Mouse (Mus musculus) kidney, adult 9 months (tissue): ENCODE results near the gene Pard3.

Experiments
- DNase-seq: peaks from one replicate; pipeline ENCODE4 v3.0.0; 2022

Gene Pard3

GRCm38 (mm10) chr8:127251476-127251875, 187.8 kb downstream of the Pard3 start:
- DNase-seq = peak; percentile 72

- peak; percentile 33 for DNase-seq
These were observed 188.3 kb downstream of the Pard3 start for GRCm38 (mm10) chr8:127251985-127252384.

DNA sequence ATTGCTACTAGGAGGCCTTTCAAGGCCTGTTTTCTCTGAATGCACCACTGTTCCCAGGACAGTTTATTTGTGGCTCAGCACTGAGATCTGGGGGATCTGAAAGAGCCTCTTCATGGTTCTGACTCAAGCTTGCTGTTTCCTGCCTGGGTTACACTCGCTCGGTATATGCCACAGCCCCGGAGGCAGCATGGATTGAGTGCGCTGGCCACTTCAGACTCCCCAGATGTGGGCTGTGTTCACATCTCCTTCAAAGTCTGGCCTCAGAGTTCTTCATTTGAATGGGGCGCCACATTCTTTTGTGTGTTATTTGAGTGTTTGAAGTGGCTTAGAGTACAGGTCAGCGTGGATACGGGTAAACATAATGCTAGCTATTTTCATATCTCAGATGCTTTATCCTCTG, 190.9 kb downstream of the Pard3 start:
- DNase-seq = no peak

DNA sequence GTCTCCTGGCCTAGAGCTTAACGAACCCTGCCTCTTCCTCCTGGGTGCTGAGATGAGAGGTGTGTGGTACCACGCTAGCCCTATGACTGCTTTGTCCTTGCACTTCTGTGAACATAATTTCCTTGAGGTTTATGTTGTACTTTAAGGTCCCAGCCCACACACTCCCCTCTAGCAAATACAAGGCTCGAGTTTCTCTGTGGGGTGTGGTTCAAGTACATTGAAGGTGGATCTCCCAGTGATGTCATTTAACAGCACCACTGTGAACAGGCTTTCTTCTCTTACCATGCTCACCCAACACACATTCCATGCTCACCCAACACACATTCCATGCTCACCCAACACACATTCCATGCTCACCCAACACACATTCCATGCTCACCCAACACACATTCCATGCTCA, 193.4 kb downstream of the Pard3 start:
- DNase-seq = no peak

DNA sequence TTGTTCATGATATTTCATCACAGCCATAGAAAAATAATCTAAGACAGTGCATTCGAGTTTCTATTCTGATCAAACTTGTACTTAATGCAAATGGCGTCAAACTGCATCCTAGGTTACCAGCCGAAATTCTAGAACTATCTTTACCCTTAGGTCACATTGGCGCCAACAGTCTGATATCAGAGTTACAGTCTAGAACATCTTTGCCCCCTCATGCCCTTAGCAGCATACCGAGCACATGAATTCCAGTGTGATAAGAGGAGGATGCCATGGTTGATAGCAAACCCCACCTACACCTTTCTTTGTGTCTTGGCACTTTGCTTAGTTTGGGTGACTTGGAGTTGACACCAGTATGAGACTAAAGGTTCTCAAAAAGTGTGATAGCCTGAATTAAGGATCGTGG, 197.4 kb downstream of the Pard3 start:
- DNase-seq = no peak

GRCm38 (mm10) chr8:127262026-127262425, 198.3 kb downstream of the Pard3 start:
- peak; percentile 30 for DNase-seq

- no peak for DNase-seq
These were observed 198.7 kb downstream of the Pard3 start for GRCm38 (mm10) chr8:127262436-127262835.

DNA sequence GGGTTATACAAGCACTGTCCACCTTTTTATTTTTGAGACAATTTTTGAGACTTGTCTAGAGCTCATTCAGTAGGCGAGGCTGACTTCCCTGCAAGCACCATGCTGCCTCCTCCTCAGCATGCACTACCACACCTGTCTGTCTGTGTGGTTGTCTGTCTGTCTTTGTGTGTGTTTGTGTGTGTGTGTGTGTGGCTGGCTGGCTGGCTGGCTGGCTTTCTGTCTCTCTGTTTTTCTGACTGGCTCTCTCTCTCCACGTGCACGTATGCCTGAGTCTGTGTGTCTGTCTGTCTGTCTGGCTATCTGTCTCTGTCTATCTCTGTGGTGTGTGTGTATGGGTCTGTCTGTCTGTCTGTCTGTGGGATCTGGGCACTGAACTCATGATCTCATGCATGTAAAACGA, 199.2 kb downstream of the Pard3 start:
- no peak for DNase-seq

- no peak for DNase-seq
These were observed 199.8 kb downstream of the Pard3 start for GRCm38 (mm10) chr8:127263457-127263856.

GRCm38 (mm10) chr8:127264691-127265470, 201.2 kb downstream of the Pard3 start:
- no peak for DNase-seq

DNA sequence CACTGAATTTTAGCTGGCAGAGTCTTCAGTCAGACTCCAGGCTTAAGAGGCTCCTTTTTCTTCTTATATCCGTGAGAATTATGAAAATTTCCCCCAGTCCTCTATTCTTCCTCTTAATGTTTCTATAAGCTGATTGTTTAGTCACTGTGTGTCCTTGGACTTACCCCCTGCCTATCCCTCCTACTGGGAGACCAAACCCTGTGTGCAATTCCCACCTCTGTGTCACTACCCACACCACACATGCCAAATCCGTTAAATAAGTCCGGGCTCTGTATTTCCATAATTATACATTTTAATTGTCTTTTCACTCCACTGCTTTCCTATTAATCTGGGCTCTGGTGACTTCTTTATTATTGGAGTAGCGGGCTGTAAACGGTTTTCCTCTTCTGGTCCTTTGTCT, 203.1 kb downstream of the Pard3 start:
- no peak for DNase-seq

DNA sequence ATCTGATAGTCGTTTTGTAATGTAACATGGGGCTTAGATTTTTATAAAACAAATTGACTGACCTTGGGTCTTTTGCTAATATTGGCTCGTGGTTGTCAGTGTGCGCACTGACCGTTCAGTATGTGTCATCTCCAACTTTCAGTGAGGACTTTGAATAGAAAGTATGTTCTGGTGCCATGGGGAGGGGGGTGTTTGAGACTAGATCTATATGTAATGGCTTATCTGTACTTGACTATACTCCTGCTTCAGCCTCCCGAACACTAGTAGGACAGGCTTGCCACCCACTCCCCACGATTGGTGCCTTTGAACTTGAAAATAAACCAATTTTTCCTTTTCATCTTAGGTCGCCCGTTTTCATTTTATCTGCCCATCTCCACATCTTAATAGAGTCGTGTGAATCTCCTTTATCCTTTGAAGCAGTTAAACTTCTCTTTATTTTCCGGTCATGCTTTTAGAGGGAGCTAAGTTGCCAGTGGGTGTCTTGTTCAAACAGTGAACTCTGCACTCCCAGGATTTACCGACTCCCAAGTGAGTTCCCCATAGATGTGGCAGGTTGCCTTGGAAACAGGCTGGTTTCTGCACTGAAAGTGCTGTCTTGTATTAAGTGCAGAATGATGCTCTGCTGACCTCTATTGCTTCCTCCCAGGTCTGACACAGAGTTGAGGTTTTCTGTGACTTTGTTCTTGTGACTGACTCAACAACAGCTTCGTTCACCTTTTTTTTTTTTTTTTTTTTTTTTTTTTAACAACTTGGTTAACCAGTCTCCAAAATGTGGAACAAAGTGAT, 204.7 kb downstream of the Pard3 start:
- peak; percentile 44 for DNase-seq

GRCm38 (mm10) chr8:127269082-127269747, 205.5 kb downstream of the Pard3 start:
- DNase-seq = no peak

- DNase-seq = peak; percentile 57
These were observed 207.5 kb downstream of the Pard3 start for GRCm38 (mm10) chr8:127271186-127271585.

GRCm38 (mm10) chr8:127280299-127280974, 216.7 kb downstream of the Pard3 start:
- DNase-seq = no peak

DNA sequence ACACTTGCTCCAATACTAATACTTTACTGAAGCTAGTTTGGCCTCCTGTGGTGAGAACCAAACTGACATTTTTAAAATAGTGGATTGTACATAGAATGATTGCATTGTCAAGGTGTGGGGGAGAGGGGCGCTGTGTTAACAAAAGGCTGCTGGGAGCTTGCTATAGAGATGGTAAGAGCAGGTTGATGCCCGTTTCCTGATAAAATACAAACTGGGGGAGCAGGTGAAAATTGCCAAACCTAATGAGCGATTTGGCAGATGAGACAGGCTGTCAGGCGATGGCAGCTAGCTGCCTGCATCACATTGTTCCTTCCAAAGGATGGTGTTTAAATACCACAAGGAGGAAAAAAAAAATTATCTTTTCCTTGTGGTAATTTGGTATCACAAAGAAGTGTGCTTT, 217.3 kb downstream of the Pard3 start:
- DNase-seq = no peak

DNA sequence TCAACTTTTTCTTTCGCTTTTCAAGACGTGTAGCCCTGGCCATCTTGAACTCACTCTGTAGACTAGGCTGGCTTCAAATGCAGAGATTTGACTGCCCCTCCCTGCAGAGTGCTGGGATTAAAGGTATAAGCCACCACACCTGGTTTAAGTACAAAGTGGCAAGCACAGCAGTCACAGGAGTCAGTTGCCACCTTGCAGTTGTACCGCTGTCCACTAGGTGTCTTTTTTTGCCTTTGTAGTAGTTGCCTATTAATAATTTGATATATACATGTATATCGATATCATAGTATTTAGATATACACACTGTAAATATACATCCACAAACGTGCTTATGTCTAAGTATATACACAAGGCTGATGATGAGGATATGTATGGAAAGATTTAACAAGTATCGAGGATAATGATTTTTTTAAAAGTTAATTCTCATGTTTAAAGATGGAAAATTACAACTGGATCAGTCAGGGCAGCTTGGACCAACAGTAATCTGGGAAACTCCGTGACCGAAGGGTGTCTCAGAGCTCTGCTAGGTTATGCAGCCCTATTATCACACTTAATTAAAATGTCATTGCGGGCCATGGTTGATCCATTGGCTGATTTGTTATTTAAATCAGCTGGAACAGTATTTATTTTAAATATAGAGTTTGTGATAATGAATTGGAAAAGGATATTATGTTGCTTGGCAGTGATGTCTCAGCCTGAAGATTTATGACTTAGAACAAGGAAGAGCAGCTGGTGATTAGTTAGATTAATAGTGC, 220.9 kb downstream of the Pard3 start:
- no peak for DNase-seq

GRCm38 (mm10) chr8:127287816-127288215, 224.1 kb downstream of the Pard3 start:
- no peak for DNase-seq

GRCm38 (mm10) chr8:127292307-127292706, 228.6 kb downstream of the Pard3 start:
- no peak for DNase-seq

DNA sequence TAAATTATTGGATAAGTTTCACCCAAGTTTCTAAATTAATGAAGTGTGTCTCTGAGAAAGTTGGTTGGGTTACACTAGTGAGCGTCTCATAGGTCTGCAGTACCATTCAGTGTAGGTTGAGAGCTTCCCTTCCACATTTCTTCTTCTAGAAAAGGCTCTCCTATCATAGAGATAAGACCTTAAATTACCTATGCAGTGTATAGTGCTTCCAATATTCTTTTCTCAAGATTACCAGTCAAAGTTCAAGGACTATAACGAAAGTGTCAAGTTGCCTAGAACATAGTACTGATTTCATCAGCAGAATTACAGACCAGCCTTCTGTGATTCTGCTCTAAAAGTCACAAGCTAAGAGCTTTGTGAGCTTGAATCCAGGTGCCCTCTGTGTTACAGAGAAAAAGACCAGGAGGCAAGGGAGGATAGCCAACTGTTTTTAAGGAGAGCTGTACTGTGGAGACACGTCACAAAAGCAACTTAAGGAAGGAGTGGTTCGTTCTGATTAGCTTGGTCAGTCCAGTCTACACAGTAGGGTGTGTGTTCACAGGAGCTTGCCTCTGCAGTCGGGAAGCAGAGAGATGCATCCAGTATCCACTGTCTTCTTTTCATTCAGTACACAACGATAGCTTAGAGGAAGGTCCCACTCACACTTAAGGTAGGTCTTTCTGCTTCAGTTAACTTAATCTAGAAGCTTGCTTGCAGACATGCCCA, 229.5 kb downstream of the Pard3 start:
- DNase-seq = no peak

DNA sequence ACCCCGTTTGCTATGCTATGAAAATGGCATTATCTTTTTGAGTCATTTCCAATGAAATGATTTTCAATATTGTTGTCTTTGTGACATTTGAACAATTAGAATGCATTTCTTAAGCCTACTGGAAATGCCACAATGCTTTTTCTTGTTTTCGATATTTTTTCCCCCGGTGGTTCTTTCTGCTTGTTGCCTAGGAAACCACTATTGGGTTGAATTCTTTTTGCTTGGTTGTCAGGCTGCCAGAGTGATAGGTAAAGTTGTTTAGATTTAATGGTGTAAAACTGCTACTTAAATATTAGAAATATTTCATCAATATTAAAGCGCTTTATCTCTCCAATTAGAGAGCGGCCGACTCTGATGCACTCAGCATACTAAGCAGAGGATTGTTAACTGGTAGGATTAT, 230.4 kb downstream of the Pard3 start:
- DNase-seq = no peak

GRCm38 (mm10) chr8:127295848-127296247, 232.2 kb downstream of the Pard3 start:
- DNase-seq = no peak
